Mouse (Mus musculus) hindbrain, embryonic 11.5 days (tissue): ENCODE measurements around the gene Gm19668. TPM values are rescaled to one million over a fixed set of nuclear protein-coding genes. Genes with fewer than 3 reads are reported as not detected.
"Not testable (repeated sequence)": the region's sequence is repeated elsewhere in the genome, so short reads cannot be mapped to it uniquely, and the experiment has no call there.

Experiments used
- ATAC-seq: fragments of 200-750 bp; cut with Nextera tagmentation; 2 replicates; pipeline ENCODE4 v1.8.0; 2017; ENCODE audit warnings: mild to moderate bottlenecking, moderate TSS enrichment, moderate library complexity; ENCODE audit not compliant: low FRiP score
- DNase-seq: peaks from one replicate; pipeline ENCODE4 v3.0.0-alpha.2; 2015; ENCODE audit warnings: low spot score
- H3K27ac ChIP-seq: fragments of 300-500 bp; sonication (generic); 2 replicates; pipeline ENCODE4 v1.5.1; 2014; ENCODE audit warnings: mild to moderate bottlenecking, low read depth, low read length
- H3K27me3 ChIP-seq: fragments of 300-500 bp; sonication (generic); 2 replicates; pipeline ENCODE4 v1.6.1; 2014; ENCODE audit warnings: mild to moderate bottlenecking, low read length, moderate library complexity, mixed read lengths; ENCODE audit not compliant: control insufficient read depth, insufficient read depth
- H3K36me3 ChIP-seq: fragments of 300-500 bp; sonication (generic); 2 replicates; pipeline ENCODE4 v1.6.1; 2014; ENCODE audit warnings: mild to moderate bottlenecking, low read length, moderate library complexity, mixed read lengths; ENCODE audit not compliant: control insufficient read depth, insufficient read depth
- H3K4me1 ChIP-seq: fragments of 300-500 bp; sonication (generic); replicated peaks from 2 replicates; pipeline ENCODE4 v1.6.1; 2014; ENCODE audit warnings: low read length, mixed read lengths; ENCODE audit not compliant: control insufficient read depth, insufficient read depth
- H3K4me2 ChIP-seq: fragments of 300-500 bp; sonication (generic); replicated peaks from 2 replicates; pipeline ENCODE4 v1.6.1; 2014; ENCODE audit warnings: mild to moderate bottlenecking, low read depth, low read length
- H3K4me3 ChIP-seq: fragments of 300-500 bp; sonication (generic); 2 replicates; pipeline ENCODE4 v1.5.1; 2014; ENCODE audit warnings: low read depth, low read length
- H3K9ac ChIP-seq: fragments of 300-500 bp; sonication (generic); 2 replicates; pipeline ENCODE4 v1.6.1; 2014; ENCODE audit warnings: low read depth, low read length
- H3K9me3 ChIP-seq: fragments of 300-500 bp; sonication (generic); 2 replicates; pipeline ENCODE4 v1.6.1; 2016; ENCODE audit warnings: low read length; ENCODE audit not compliant: control insufficient read depth
- WGBS: fragments of 180-500 bp; shearing (Covaris S2); extraction: QIAGEN DNeasy Blood & Tissue Kit; methylation state at CpG from one replicate; pipeline ENCODE4 v1.1.7; 2014; 5-methylcytosine and 5-hydroxymethylcytosine counted together
- polyA plus RNA-seq: library from polyadenylated mRNA; unstranded; fragments of >200 nt; fragmentation: Nextera tagmentation; extraction: Ambion mirVana; gene quantifications from 2 replicates; pipeline ENCODE4 v1.2.1, GENCODE M21; 2014

Gm19668 gene
- polyA plus RNA-seq, 1 experiment from 2014 or later: not detected

DNA sequence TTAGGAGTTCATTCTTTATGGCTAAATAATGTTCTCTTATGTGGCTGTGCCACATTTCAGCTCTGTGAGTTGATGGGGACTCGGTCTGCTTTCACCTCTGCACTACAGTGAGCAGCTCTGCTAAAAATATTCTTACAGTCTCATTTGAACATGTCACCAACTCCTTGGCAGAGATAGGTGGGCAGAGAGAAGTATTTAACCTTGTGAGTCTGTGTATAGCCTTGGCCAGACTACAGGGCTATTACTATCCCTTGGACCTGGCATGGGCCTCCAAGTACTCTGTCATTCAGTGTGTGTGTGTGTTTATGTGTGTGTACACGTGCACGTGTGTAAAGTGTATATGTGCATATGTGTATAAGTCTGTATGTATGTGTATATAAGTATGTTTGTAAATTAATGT is 15.5 kb downstream of the Gm19668 start:
- ATAC-seq: not testable (repeated sequence)

GRCm38 (mm10) chr10:77782442-77782841 is 16.5 kb downstream of the Gm19668 start, which contains the start of gene Gm3250:
TSS of gene Gm3250 (minus strand) at chr10:77782542.
- H3K4me3 ChIP-seq, DNase-seq, H3K36me3 ChIP-seq, H3K9ac ChIP-seq, H3K4me1 ChIP-seq, H3K27me3 ChIP-seq, H3K4me2 ChIP-seq, H3K27ac ChIP-seq, ATAC-seq, H3K9me3 ChIP-seq: not testable (repeated sequence)
- WGBS: 57% methylated on average over 1 of the region's 1 CpGs

More for the DNA sequence above, 15.5 kb downstream of the Gm19668 start:
- not testable (repeated sequence) for H3K4me1 ChIP-seq, H3K36me3 ChIP-seq, H3K27me3 ChIP-seq, H3K4me2 ChIP-seq, H3K9ac ChIP-seq, H3K4me3 ChIP-seq, H3K27ac ChIP-seq, H3K9me3 ChIP-seq, DNase-seq
- WGBS: 82% methylated on average over 1 of the region's 3 CpGs

GRCm38 (mm10) chr10:77776844-77777243 is 22.1 kb downstream of the Gm19668 start, which contains the start of gene Gm7138:
TSS of gene Gm7138 (minus strand) at chr10:77776944.
- ATAC-seq, H3K9ac ChIP-seq, H3K27me3 ChIP-seq, H3K4me3 ChIP-seq, H3K36me3 ChIP-seq, H3K27ac ChIP-seq, DNase-seq, H3K4me1 ChIP-seq, H3K4me2 ChIP-seq, H3K9me3 ChIP-seq: not testable (repeated sequence)
- 50% methylated on average over 1 of the region's 1 CpGs for WGBS

GRCm38 (mm10) chr10:77772142-77772541 is 26.8 kb downstream of the Gm19668 start:
- not testable (repeated sequence) for H3K4me1 ChIP-seq, H3K27ac ChIP-seq, DNase-seq, H3K9me3 ChIP-seq, H3K36me3 ChIP-seq, H3K27me3 ChIP-seq, ATAC-seq, H3K4me2 ChIP-seq, H3K9ac ChIP-seq, H3K4me3 ChIP-seq
- WGBS: 86% methylated on average over 1 of the region's 3 CpGs

DNA sequence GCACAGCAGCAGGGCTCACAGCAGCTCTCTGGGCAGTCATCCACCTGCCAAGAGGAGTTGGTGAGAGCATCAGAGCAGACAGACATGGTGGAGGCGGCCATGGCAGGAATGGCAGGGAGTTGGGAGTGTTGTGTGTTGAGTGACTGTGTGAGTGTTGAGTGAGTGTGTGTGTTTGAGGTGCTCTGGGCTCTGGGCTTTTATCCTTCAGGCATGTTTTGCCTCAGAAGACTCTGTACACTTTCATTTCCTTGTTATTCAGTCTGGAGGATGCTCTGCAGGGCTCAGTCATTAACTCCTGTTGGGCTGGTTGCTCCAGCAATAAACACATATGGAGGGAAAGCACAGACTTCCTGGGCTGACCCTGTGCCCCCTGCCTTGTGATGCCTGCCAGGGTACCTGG is 27.7 kb downstream of the Gm19668 start, which contains the start of gene Gm3238:
TSS of gene Gm3238 (minus strand) at position 101 of the 400 bp plus-strand sequence.
- H3K9ac ChIP-seq, H3K4me2 ChIP-seq, ATAC-seq, H3K9me3 ChIP-seq, H3K27ac ChIP-seq, DNase-seq, H3K4me3 ChIP-seq, H3K27me3 ChIP-seq, H3K36me3 ChIP-seq, H3K4me1 ChIP-seq: not testable (repeated sequence)
- no CpG with 5 or more reads among the region's 1 CpGs for WGBS

DNA sequence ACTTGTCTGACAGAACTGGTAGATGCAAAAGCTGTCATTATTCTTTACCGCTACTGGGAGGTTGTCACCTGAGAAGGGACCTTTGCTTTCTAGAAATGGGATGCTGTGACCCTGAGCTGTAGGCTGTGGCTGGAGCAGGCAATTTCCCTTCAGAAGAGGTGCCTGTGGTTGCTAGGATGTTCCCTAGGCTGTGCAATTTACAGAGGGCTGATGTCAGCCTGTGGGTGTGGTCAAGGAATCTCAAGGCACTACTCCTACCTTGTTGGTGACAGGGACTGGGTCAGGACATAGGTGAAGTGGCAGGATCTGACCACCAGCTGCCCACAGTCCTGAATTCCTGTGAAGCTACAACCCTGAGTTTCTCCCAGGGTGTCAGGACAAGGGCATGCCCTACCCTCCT is 29.2 kb downstream of the Gm19668 start:
- DNase-seq: no peak
- 95% methylated on average over 1 of the region's 1 CpGs for WGBS
- Histone ChIP-seq H3K4me3 (no peak overlapping the region), H3K36me3 (no peaks in the 10 kb centered on the region), H3K4me1 (no peaks in the 10 kb centered on the region), H3K27me3 (no peaks in the 10 kb centered on the region), H3K9me3 (no peaks in the 10 kb centered on the region), H3K27ac (no peak overlapping the region), H3K4me2 (no peak overlapping the region), H3K9ac (no peak overlapping the region)
- no peak for ATAC-seq

DNA sequence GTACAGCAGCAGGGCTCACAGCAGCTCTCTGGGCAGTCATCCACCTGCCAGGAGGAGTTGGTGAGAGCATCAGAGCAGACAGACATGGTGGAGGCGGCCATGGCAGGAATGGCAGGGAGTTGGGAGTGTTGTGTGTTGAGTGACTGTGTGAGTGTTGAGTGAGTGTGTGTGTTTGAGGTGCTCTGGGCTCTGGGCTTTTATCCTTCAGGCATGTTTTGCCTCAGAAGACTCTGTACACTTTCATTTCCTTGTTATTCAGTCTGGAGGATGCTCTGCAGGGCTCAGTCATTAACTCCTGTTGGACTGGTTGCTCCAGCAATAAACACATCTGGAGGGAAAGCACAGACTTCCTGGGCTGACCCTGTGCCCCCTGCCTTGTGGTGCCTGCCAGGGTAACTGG is 39.4 kb downstream of the Gm19668 start, which contains the start of gene Gm3233:
TSS of gene Gm3233 (minus strand) at position 101 of the 400 bp plus-strand sequence.
- not testable (repeated sequence) for H3K9ac ChIP-seq, H3K27me3 ChIP-seq, H3K27ac ChIP-seq, H3K9me3 ChIP-seq, H3K4me3 ChIP-seq, H3K4me1 ChIP-seq, H3K36me3 ChIP-seq, DNase-seq, ATAC-seq, H3K4me2 ChIP-seq
- no CpG with 5 or more reads among the region's 1 CpGs for WGBS

- H3K27ac ChIP-seq: no peak overlapping the region
- H3K9me3 ChIP-seq: no peaks in the 10 kb centered on the region
- ATAC-seq (no peak), DNase-seq (no peak)
- H3K4me2 ChIP-seq: no peak overlapping the region
- no peaks in the 10 kb centered on the region for H3K4me1 ChIP-seq
- no peaks in the 10 kb centered on the region for H3K36me3 ChIP-seq
- no peak overlapping the region for H3K4me3 ChIP-seq
- H3K9ac ChIP-seq: no peak overlapping the region
- no peaks in the 10 kb centered on the region for H3K27me3 ChIP-seq
Observed at GRCm38 (mm10) chr10:77753448-77753847, 45.5 kb downstream of the Gm19668 start.

DNA sequence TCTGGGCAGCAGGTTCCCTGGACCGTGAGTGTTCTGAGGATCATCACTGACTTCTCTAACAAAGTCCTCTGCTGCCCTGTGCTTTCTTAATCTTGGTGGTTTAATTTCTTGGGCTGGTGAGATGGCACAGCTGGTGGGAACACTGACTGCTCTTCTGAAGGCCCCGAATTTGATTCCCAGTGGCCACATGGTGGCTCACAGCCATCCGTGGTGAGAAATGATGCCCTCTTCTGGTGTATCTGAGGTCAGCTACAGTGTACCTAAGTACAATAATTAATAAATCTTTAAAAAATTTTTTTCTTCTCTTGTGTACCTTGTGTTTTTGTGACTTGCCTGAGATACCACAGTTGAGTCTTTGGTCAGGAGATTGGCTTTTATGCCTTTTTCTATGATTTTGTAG is 46.6 kb downstream of the Gm19668 start:
- not testable (repeated sequence) for DNase-seq, H3K4me2 ChIP-seq, H3K4me1 ChIP-seq, ATAC-seq, H3K36me3 ChIP-seq, H3K9ac ChIP-seq, H3K27me3 ChIP-seq, H3K27ac ChIP-seq, H3K4me3 ChIP-seq, H3K9me3 ChIP-seq
- WGBS: 66% methylated on average over 3 of the region's 3 CpGs
